Mouse (Mus musculus) liver, embryonic 14.5 days (tissue): Measurements from ENCODE around the gene Etv4. TPM values are rescaled to one million over a fixed set of nuclear protein-coding genes. Genes with fewer than 3 reads are reported as not detected.

ENCODE experiments used
- ATAC-seq: fragments of 200-750 bp; cut with Nextera tagmentation; 2 replicates; pipeline ENCODE4 v1.8.0; 2017; ENCODE audit warnings: moderate number of reproducible peaks, mild to moderate bottlenecking, moderate library complexity; ENCODE audit not compliant: insufficient read depth
- DNase-seq, 3 experiments: peaks; one replicate each; pipeline ENCODE4 v3.0.0-alpha.2; 2012 to 2013; ENCODE audit warnings: low read depth in 3 of 3, low spot score in 3 of 3
- H3K27ac ChIP-seq: fragments of 300-500 bp; sonication (generic); 2 replicates; pipeline ENCODE4 v1.5.1; 2014; ENCODE audit warnings: moderate library complexity, mild to moderate bottlenecking, control low read depth, inconsistent platforms
- H3K27me3 ChIP-seq: fragments of 300-500 bp; sonication (generic); 2 replicates; pipeline ENCODE4 v1.6.1; 2014; ENCODE audit warnings: mild to moderate bottlenecking, low read length, moderate library complexity; ENCODE audit not compliant: control insufficient read depth, insufficient read depth
- H3K36me3 ChIP-seq: fragments of 300-500 bp; sonication (generic); replicated peaks from 2 replicates; pipeline ENCODE4 v1.6.1; 2014; ENCODE audit warnings: low read depth; ENCODE audit not compliant: control insufficient read depth, insufficient read depth
- H3K4me1 ChIP-seq, 2 experiments: fragments of 200-500 bp in 1 of 2; fragments of 300-500 bp in 1 of 2; sonication (generic) in 1 of 2; replicated peaks; 2 replicates each; pipeline ENCODE4 v1.6.1; 2012 to 2014; ENCODE audit warnings: antibody characterized with exemption in 1 of 2, inconsistent platforms in 1 of 2, low read length in 1 of 2; ENCODE audit not compliant: control insufficient read depth in 2 of 2, insufficient read depth in 2 of 2
- H3K4me2 ChIP-seq: fragments of 300-500 bp; sonication (generic); 2 replicates; pipeline ENCODE4 v1.6.1; 2014; ENCODE audit warnings: low read depth, mild to moderate bottlenecking, control low read depth, moderate library complexity
- H3K4me3 ChIP-seq, 2 experiments: fragments of 200-500 bp in 1 of 2; fragments of 300-500 bp in 1 of 2; sonication (generic) in 1 of 2; 2 replicates each; pipeline ENCODE4 v1.5.1; 2012 to 2014; ENCODE audit warnings: low read depth in 2 of 2, low read length in 2 of 2, mild to moderate bottlenecking in 2 of 2, control low read depth in 1 of 2, inconsistent platforms in 1 of 2, moderate library complexity in 1 of 2; ENCODE audit not compliant: insufficient read depth in 1 of 2
- H3K9ac ChIP-seq: fragments of 300-500 bp; sonication (generic); replicated peaks from 2 replicates; pipeline ENCODE4 v1.6.1; 2014; ENCODE audit warnings: mild to moderate bottlenecking, control low read depth, moderate library complexity
- H3K9me3 ChIP-seq: fragments of 300-500 bp; sonication (generic); 2 replicates; pipeline ENCODE4 v1.6.1; 2016; ENCODE audit warnings: low read length, mixed read lengths; ENCODE audit not compliant: control insufficient read depth
- CTCF ChIP-seq: IDR thresholded peaks from 2 replicates; pipeline ENCODE4 v1.5.1; 2016; ENCODE audit warnings: antibody characterized with exemption, low read depth, control low read depth
- EP300 ChIP-seq: IDR thresholded peaks from 2 replicates; pipeline ENCODE4 v1.6.1; 2016; ENCODE audit warnings: antibody characterized with exemption, low read depth
- WGBS: fragments of 180-500 bp; shearing (Covaris S2); extraction: QIAGEN DNeasy Blood & Tissue Kit; methylation state at CpG from one replicate; pipeline ENCODE4 v1.1.7; 2014; ENCODE audit not compliant: insufficient replicate concordance; 5-methylcytosine and 5-hydroxymethylcytosine counted together
- polyA plus RNA-seq, 2 experiments: library from polyadenylated mRNA; depleted of rRNA in 1 of 2; stranded (reverse) in 1 of 2; unstranded in 1 of 2; fragments of >200 nt; fragmentation: Nextera tagmentation in 1 of 2; extraction: Ambion mirVana in 1 of 2; gene quantifications; 2 replicates each; pipeline versions ENCODE4 v1.2.1 to v1.2.3; 2012 to 2014

The Etv4 gene
- polyA plus RNA-seq, 2 experiments: 0.29 to 0.30 TPM

DNA sequence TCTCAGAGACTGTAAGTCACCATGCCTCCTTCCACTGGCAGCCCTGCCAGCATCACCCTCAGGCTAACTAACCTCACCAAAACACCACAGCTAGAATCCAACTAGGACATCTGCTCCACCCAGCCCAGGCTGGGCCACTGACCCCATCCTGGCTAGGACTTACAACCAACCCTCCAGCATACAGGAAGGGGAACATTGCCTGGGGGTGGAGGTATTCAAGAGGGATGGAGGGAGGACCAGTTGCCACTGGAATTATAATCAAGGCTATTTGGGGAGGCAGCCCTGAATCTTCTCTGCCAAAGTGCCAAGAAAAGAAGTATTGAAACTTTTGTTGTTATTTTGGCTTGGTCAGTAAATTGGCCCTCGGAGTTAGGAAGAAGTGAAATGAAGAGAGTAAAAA lies 2.0 kb downstream of the Etv4 start:
- Histone ChIP-seq H3K27ac (no peak overlapping the region), H3K27me3 (peaks cover 53% of the 10 kb centered on the region), H3K9ac (no peak overlapping the region), H3K36me3 (no peaks in the 10 kb centered on the region), H3K9me3 (no peaks in the 10 kb centered on the region), H3K4me1 (peaks cover 0 to 2% of the 10 kb centered on the region in 2 experiments; a peak in 1 of 4 replicates), H3K4me2 (no peak overlapping the region), H3K4me3 (no peak overlapping the region)
- DNase-seq (no peak), ATAC-seq (no peak)
- TF ChIP-seq EP300: no peak
- no peak for TF ChIP-seq CTCF
- WGBS: 52% methylated on average over 1 of the region's 1 CpGs

DNA sequence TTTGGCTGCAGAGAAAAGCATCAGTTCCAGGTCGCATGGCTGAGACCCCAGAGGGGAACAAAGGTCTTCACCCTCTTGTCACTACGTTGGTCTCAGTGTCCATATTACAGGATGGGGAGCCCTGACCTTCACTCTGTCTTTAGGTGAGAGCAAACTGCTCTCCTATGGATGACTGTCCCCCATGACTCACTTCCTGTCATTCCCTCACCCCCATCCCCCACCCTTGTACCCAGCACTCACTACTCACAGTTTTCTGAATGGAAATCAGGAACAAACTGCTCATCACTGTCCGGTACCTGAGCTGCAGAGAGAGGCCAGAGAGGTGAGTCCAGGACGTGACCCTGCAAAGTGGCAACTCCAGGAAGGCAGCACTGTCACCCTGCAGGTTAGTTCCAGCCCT lies 8.3 kb downstream of the Etv4 start:
- no peak for TF ChIP-seq CTCF
- no peak for TF ChIP-seq EP300
- no peak for ATAC-seq
- Histone ChIP-seq H3K4me2 (no peak overlapping the region), H3K4me3 (no peak overlapping the region), H3K36me3 (no peaks in the 10 kb centered on the region), H3K9me3 (no peaks in the 10 kb centered on the region), H3K27me3 (no peaks in the 10 kb centered on the region; the same call in none of the 2 replicates), H3K4me1 (no peaks in the 10 kb centered on the region), H3K27ac (no peak overlapping the region), H3K9ac (no peak overlapping the region)
- 43% methylated on average over 4 of the region's 4 CpGs for WGBS
- DNase-seq: no peak

DNA sequence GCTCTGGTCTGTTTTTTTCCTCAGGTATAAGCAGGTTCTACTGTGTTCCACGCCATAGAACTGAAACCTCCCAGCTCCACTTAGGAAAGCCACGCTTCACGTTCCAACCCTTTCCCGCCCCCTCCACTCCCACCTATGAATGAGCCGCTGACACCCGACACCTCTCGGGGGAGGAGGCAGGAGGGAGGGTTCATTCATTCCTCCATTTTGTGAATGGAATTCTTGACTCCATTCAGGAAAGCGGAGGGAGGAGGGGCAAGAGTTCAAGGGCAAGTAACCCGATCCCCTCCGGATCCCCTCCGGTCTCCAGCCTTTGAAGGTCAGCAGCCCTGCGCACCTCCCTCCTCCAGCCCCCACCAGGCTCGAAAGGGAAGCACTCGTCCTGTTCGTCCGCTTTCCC lies 12.7 kb downstream of the Etv4 start:
- Histone ChIP-seq H3K9ac (no peak overlapping the region), H3K27ac (no peak overlapping the region), H3K27me3 (no peaks in the 10 kb centered on the region; the same call in none of the 2 replicates), H3K4me1 (no peaks in the 10 kb centered on the region), H3K36me3 (peaks cover 4% of the 10 kb centered on the region; the same call in 1 of the 2 replicates), H3K4me3 (peak overlapping the region; percentile 21 to 33), H3K9me3 (no peaks in the 10 kb centered on the region), H3K4me2 (peak overlapping the region; percentile 47)
- no peak for TF ChIP-seq EP300
- TF ChIP-seq CTCF: no peak
- 3% methylated on average over 16 of the region's 16 CpGs for WGBS
- ATAC-seq (peak; percentile 28; the same call in 1 of the 2 replicates), DNase-seq (peak; percentile 7 to 13 (median 9))

DNA sequence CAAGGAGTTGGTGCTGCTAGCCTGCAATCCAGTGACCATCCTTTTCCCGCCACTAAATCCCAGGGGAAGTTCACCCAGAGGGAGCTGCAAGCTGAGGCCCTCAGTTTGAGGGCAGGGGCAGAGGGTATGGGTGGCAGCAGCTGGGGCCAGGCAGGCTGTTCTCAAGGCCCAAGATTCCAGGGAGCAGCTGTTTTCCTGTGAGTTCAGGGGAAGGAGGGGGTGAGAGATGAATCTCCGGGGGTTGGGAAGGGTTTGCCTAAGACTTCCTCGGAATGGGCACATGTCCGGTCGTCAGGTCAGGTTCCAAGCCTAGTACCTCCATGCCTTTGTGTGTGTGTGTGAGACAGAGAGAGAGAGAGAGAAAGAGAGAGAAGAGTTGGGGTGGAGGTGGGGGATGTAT lies 13.1 kb downstream of the Etv4 start:
- Histone ChIP-seq H3K4me3 (no peak overlapping the region), H3K27ac (no peak overlapping the region), H3K4me2 (peak overlapping the region; percentile 47; the same call in 1 of the 2 replicates), H3K27me3 (no peaks in the 10 kb centered on the region; the same call in none of the 2 replicates), H3K9ac (no peak overlapping the region), H3K36me3 (peaks cover 9% of the 10 kb centered on the region), H3K4me1 (no peaks in the 10 kb centered on the region), H3K9me3 (no peaks in the 10 kb centered on the region)
- DNase-seq: no peak
- 13% methylated on average over 5 of the region's 5 CpGs for WGBS
- no peak for ATAC-seq
- TF ChIP-seq CTCF (no peak), EP300 (no peak)

DNA sequence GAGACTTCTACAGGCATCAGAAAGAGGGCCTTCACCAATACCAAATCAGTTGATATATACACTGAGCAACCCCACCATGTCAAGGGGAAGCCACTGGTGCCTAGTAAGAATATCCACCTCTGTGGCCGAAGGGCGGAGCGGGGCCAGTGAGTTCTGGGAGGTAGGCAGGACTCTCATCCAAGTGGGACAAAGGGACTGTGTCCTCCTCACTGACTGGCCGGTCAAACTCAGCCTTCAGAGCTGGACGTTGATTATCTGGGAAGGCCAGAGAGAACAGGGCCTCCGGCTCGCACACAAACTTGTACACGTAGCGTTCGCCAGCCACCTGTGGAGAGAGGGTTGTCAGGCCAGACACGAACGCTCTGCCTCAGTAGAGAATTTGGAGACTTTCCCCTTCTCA lies 14.9 kb downstream of the Etv4 start:
- WGBS: 84% methylated on average over 12 of the region's 12 CpGs
- H3K4me3 ChIP-seq: no peak overlapping the region
- DNase-seq (no peak), ATAC-seq (no peak)
- H3K9me3 ChIP-seq: no peaks in the 10 kb centered on the region
- H3K4me1 ChIP-seq: no peaks in the 10 kb centered on the region
- no peak overlapping the region for H3K9ac ChIP-seq
- H3K27me3 ChIP-seq: no peaks in the 10 kb centered on the region; the same call in none of the 2 replicates
- no peak overlapping the region for H3K27ac ChIP-seq
- TF ChIP-seq EP300 (no peak), CTCF (no peak)
- peaks cover 24% of the 10 kb centered on the region for H3K36me3 ChIP-seq
- H3K4me2 ChIP-seq: no peak overlapping the region
